Mouse (Mus musculus): ENCODE results near the gene Etv3. TPM values are rescaled to one million over a fixed set of nuclear protein-coding genes. Genes with fewer than 3 reads are reported as not detected.

Gene Etv3
- total and polyA plus RNA-seq, 2 experiments from 2014 or later = 7.8 to 14.2 TPM

- ATAC-seq (ENCODE audit: insufficient read depth, low read depth) (no peak), DNase-seq (ENCODE audit: low spot score) (peak; percentile 37)
- Histone ChIP-seq H3K9ac (replicated peaks; ENCODE audit: low read depth, low read length) (no peak overlapping the region), H3K27me3 (ENCODE audit: control insufficient read depth, insufficient read depth, low read length) (0 out of 2 replicates have a peak, but pooled peaks cover 10% of the 10 kb centered on the region), H3K36me3 (replicated peaks; ENCODE audit: control insufficient read depth, insufficient read depth, low read length) (no peaks in the 10 kb centered on the region), H3K4me3 (ENCODE audit: low read depth, low read length) (no peak overlapping the region), H3K4me2 (ENCODE audit: low read depth, low read length) (no peak overlapping the region), H3K27ac (ENCODE audit: low read depth) (no peak overlapping the region), H3K9me3 (replicated peaks; ENCODE audit: control insufficient read depth, low read length) (no peaks in the 10 kb centered on the region), H3K4me1 (ENCODE audit: control insufficient read depth, insufficient read depth) (peaks cover 6% of the 10 kb centered on the region)
- TF ChIP-seq EP300 (IDR thresholded peaks at IDR 0.05; ENCODE audit: low read depth) = no peak
- TF ChIP-seq CTCF (IDR thresholded peaks at IDR 0.05; ENCODE audit: low read depth) = peak; percentile 82
- WGBS = 27% methylated on average over 7 of the region's 7 CpGs
Observed at GRCm38 (mm10) chr3:87504330-87504729, 20.9 kb upstream of the Etv3 start.

GRCm38 (mm10) chr3:87504749-87505425 is 20.3 kb upstream of the Etv3 start:
- no peak for DNase-seq (ENCODE audit: low spot score)
- no peak overlapping the region for H3K9ac ChIP-seq (replicated peaks; ENCODE audit: low read depth, low read length)
- TF ChIP-seq CTCF (IDR thresholded peaks at IDR 0.05; ENCODE audit: low read depth) (no peak), EP300 (IDR thresholded peaks at IDR 0.05; ENCODE audit: low read depth) (no peak)
- no peak overlapping the region for H3K27ac ChIP-seq (ENCODE audit: low read depth)
- 0 out of 2 replicates have a peak, but pooled peaks cover 10% of the 10 kb centered on the region for H3K27me3 ChIP-seq (ENCODE audit: control insufficient read depth, insufficient read depth, low read length)
- WGBS = 49% methylated on average over 4 of the region's 4 CpGs
- ATAC-seq (ENCODE audit: insufficient read depth, low read depth) = no peak
- no peak overlapping the region for H3K4me2 ChIP-seq (ENCODE audit: low read depth, low read length)
- no peaks in the 10 kb centered on the region for H3K36me3 ChIP-seq (replicated peaks; ENCODE audit: control insufficient read depth, insufficient read depth, low read length)
- H3K9me3 ChIP-seq (replicated peaks; ENCODE audit: control insufficient read depth, low read length) = no peaks in the 10 kb centered on the region
- H3K4me1 ChIP-seq (ENCODE audit: control insufficient read depth, insufficient read depth) = peaks cover 9% of the 10 kb centered on the region
- no peak overlapping the region for H3K4me3 ChIP-seq (ENCODE audit: low read depth, low read length)

DNA sequence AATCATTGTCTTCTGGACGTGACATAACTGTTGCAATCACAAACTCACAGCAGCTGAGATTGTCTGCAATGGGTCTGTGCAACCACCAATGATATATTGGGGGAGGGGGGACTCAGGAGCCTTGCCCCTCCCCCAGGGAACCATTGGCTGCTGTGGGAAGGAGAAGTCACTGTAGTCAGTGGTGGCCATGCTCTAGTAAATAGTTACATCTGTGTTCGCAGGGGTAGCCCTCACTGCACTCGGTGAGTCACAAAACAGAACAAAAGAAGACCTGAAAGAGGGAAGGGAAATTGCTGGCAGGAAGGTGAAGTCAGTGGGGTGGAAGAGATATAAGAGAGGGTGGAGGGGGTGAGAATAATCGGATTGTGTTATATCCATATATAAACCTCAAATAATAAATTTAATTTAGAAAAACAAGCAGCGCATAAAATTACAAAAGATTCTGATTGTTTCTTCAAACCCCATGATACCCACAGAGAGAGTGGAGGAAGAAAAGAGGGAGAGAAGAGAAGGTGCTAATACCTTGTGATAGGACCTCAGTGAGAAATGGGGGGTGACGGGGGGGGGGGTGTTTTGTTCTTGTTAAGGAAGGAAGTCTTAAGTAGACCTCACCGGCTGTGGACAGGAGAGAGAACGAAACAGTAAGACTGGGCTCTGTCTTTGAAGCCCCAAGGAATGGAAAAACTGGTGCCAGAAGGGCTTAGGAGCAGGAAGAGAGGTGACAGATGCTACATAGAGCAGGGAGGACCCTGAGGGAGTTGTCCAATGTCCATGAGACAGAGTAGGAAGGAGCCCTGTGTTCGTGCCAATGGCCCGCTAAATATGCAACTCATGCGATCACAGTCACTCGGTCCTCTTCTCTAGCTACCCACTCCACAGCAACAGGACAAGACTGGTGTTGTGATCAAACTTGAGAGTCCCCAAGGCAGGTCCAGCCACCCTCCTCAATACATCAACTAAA is 18.5 kb upstream of the Etv3 start:
- Histone ChIP-seq H3K27me3 (ENCODE audit: control insufficient read depth, insufficient read depth, low read length) (0 out of 2 replicates have a peak, but pooled peaks cover 1% of the 10 kb centered on the region), H3K4me1 (ENCODE audit: control insufficient read depth, insufficient read depth) (peaks cover 9% of the 10 kb centered on the region), H3K9ac (replicated peaks; ENCODE audit: low read depth, low read length) (no peak overlapping the region), H3K4me3 (ENCODE audit: low read depth, low read length) (no peak overlapping the region), H3K4me2 (ENCODE audit: low read depth, low read length) (no peak overlapping the region), H3K9me3 (replicated peaks; ENCODE audit: control insufficient read depth, low read length) (no peaks in the 10 kb centered on the region), H3K27ac (ENCODE audit: low read depth) (no peak overlapping the region), H3K36me3 (replicated peaks; ENCODE audit: control insufficient read depth, insufficient read depth, low read length) (no peaks in the 10 kb centered on the region)
- 62% methylated on average over 12 of the region's 12 CpGs for WGBS
- DNase-seq (ENCODE audit: low spot score) (no peak), ATAC-seq (ENCODE audit: insufficient read depth, low read depth) (no peak)
- TF ChIP-seq CTCF (IDR thresholded peaks at IDR 0.05; ENCODE audit: low read depth) (no peak), EP300 (IDR thresholded peaks at IDR 0.05; ENCODE audit: low read depth) (no peak)

GRCm38 (mm10) chr3:87508205-87508901 is 16.9 kb upstream of the Etv3 start:
- Histone ChIP-seq H3K4me3 (ENCODE audit: low read depth, low read length) (0 out of 2 replicates have a peak overlapping the region, but pooled peaks have one; percentile 8), H3K27me3 (ENCODE audit: control insufficient read depth, insufficient read depth, low read length) (no peaks in the 10 kb centered on the region), H3K36me3 (replicated peaks; ENCODE audit: control insufficient read depth, insufficient read depth, low read length) (no peaks in the 10 kb centered on the region), H3K9ac (replicated peaks; ENCODE audit: low read depth, low read length) (no peak overlapping the region), H3K9me3 (replicated peaks; ENCODE audit: control insufficient read depth, low read length) (no peaks in the 10 kb centered on the region), H3K4me1 (ENCODE audit: control insufficient read depth, insufficient read depth) (peaks cover 20% of the 10 kb centered on the region), H3K4me2 (ENCODE audit: low read depth, low read length) (peak overlapping the region; percentile 48), H3K27ac (ENCODE audit: low read depth) (no peak overlapping the region)
- peak; percentile 80 for ATAC-seq (ENCODE audit: insufficient read depth, low read depth)
- DNase-seq (ENCODE audit: low spot score) = peak; percentile 85
- TF ChIP-seq CTCF (IDR thresholded peaks at IDR 0.05; ENCODE audit: low read depth) (peak; percentile 98), EP300 (IDR thresholded peaks at IDR 0.05; ENCODE audit: low read depth) (no peak)
- 23% methylated on average over 17 of the region's 17 CpGs for WGBS

GRCm38 (mm10) chr3:87509061-87509460 is 16.1 kb upstream of the Etv3 start:
- peak; percentile 43; the same call in 1 of the 2 replicates for ATAC-seq (ENCODE audit: insufficient read depth, low read depth)
- Histone ChIP-seq H3K27ac (ENCODE audit: low read depth) (no peak overlapping the region), H3K4me3 (ENCODE audit: low read depth, low read length) (no peak overlapping the region)

More at GRCm38 (mm10) chr3:87509061-87509460, 16.1 kb upstream of the Etv3 start:
- no peaks in the 10 kb centered on the region for H3K27me3 ChIP-seq (ENCODE audit: control insufficient read depth, insufficient read depth, low read length)
- 10% methylated on average over 4 of the region's 4 CpGs for WGBS
- no peak overlapping the region; the same call in 1 of the 2 replicates for H3K9ac ChIP-seq (replicated peaks; ENCODE audit: low read depth, low read length)
- no peak for TF ChIP-seq EP300 (IDR thresholded peaks at IDR 0.05; ENCODE audit: low read depth)
- no peak for TF ChIP-seq CTCF (IDR thresholded peaks at IDR 0.05; ENCODE audit: low read depth)
- H3K4me1 ChIP-seq (ENCODE audit: control insufficient read depth, insufficient read depth) = peaks cover 20% of the 10 kb centered on the region
- 0 out of 2 replicates have a peak overlapping the region, but pooled peaks have one; percentile 0 for H3K4me2 ChIP-seq (ENCODE audit: low read depth, low read length)
- no peaks in the 10 kb centered on the region for H3K9me3 ChIP-seq (replicated peaks; ENCODE audit: control insufficient read depth, low read length)
- DNase-seq (ENCODE audit: low spot score) = peak; percentile 46
- no peaks in the 10 kb centered on the region for H3K36me3 ChIP-seq (replicated peaks; ENCODE audit: control insufficient read depth, insufficient read depth, low read length)
